Mouse (Mus musculus) erythroblast, embryonic 14.5 days (primary cell): ENCODE results near the gene Shkbp1. TPM values are rescaled to one million over a fixed set of nuclear protein-coding genes. Genes with fewer than 3 reads are reported as not detected.

Source experiments
- H3K27me3 ChIP-seq: 2 replicates; pipeline ENCODE4 v1.6.1; 2012; ENCODE audit warnings: inconsistent platforms; ENCODE audit not compliant: control insufficient read depth
- H3K36me3 ChIP-seq: 2 replicates; pipeline ENCODE4 v1.6.1; 2012; ENCODE audit warnings: mild to moderate bottlenecking, inconsistent platforms; ENCODE audit not compliant: control insufficient read depth
- H3K4me1 ChIP-seq: 2 replicates; pipeline ENCODE4 v1.6.1; 2012; ENCODE audit warnings: inconsistent platforms; ENCODE audit not compliant: control insufficient read depth
- H3K4me3 ChIP-seq: replicated peaks from 2 replicates; pipeline ENCODE3; 2012; ENCODE audit warnings: moderate library complexity, mild to moderate bottlenecking, inconsistent platforms
- H3K9me3 ChIP-seq: 2 replicates; pipeline ENCODE4 v1.6.1; 2012; ENCODE audit warnings: low read length, inconsistent platforms, mixed read lengths; ENCODE audit not compliant: control insufficient read depth
- GATA1 ChIP-seq: IDR thresholded peaks from 2 replicates; pipeline ENCODE4 v1.6.1; 2012; ENCODE audit warnings: low read length, inconsistent platforms, mixed read lengths
- TAL1 ChIP-seq: IDR thresholded peaks from 3 replicates; pipeline ENCODE4 v1.6.1; 2012; ENCODE audit warnings: low read length, inconsistent platforms, mixed read lengths
- polyA plus RNA-seq: library from polyadenylated mRNA; stranded (reverse); fragments of >175 nt; gene quantifications from 2 replicates; pipeline ENCODE4 v1.2.3, GENCODE M21; 2012

The Shkbp1 gene
- polyA plus RNA-seq, 1 experiment: 13.0 TPM

GRCm38 (mm10) chr7:27339114-27339513, 16.7 kb downstream of the Shkbp1 start:
- H3K4me1 ChIP-seq: peaks cover 12% of the 10 kb centered on the region
- TF ChIP-seq TAL1 (no peak), GATA1 (no peak)
- peaks cover 13% of the 10 kb centered on the region for H3K36me3 ChIP-seq
- peaks cover 63% of the 10 kb centered on the region for H3K27me3 ChIP-seq
- H3K9me3 ChIP-seq: peaks cover 3% of the 10 kb centered on the region; the same call in 1 of the 2 replicates
- H3K4me3 ChIP-seq: no peak overlapping the region

GRCm38 (mm10) chr7:27337175-27337853, 18.5 kb downstream of the Shkbp1 start, which contains the start of gene Ltbp4:
Gene Ltbp4 (minus strand): TSS chr7:27337692.
- Histone ChIP-seq H3K36me3 (peaks cover 2% of the 10 kb centered on the region; the same call in 1 of the 2 replicates), H3K9me3 (peaks cover 6% of the 10 kb centered on the region; the same call in 1 of the 2 replicates), H3K27me3 (peaks cover 81% of the 10 kb centered on the region), H3K4me3 (no peak within 1 kb of the TSS), H3K4me1 (peaks cover 22% of the 10 kb centered on the region)
- TF ChIP-seq TAL1: no peak
- TF ChIP-seq GATA1: no peak

GRCm38 (mm10) chr7:27335928-27336823, 19.6 kb downstream of the Shkbp1 start:
- no peak overlapping the region for H3K4me3 ChIP-seq
- H3K36me3 ChIP-seq: no peaks in the 10 kb centered on the region
- peaks cover 6% of the 10 kb centered on the region; the same call in 1 of the 2 replicates for H3K9me3 ChIP-seq
- TF ChIP-seq GATA1 (no peak), TAL1 (no peak)
- peaks cover 93% of the 10 kb centered on the region for H3K27me3 ChIP-seq
- H3K4me1 ChIP-seq: peaks cover 31% of the 10 kb centered on the region

GRCm38 (mm10) chr7:27335011-27335720, 20.7 kb downstream of the Shkbp1 start:
- Histone ChIP-seq H3K36me3 (no peaks in the 10 kb centered on the region), H3K4me3 (no peak overlapping the region), H3K9me3 (peaks cover 12% of the 10 kb centered on the region), H3K27me3 (peaks cover 98% of the 10 kb centered on the region), H3K4me1 (peaks cover 41% of the 10 kb centered on the region)
- no peak for TF ChIP-seq GATA1
- no peak for TF ChIP-seq TAL1

- H3K27me3 ChIP-seq: peaks cover 100% of the 10 kb centered on the region
Observed at GRCm38 (mm10) chr7:27334405-27334911, 21.4 kb downstream of the Shkbp1 start.

GRCm38 (mm10) chr7:27333316-27333941, 22.4 kb downstream of the Shkbp1 start:
- H3K36me3 ChIP-seq: no peaks in the 10 kb centered on the region
- H3K4me1 ChIP-seq: peaks cover 53% of the 10 kb centered on the region
- H3K4me3 ChIP-seq: no peak overlapping the region
- TF ChIP-seq TAL1 (no peak), GATA1 (no peak)
- H3K9me3 ChIP-seq: peaks cover 14% of the 10 kb centered on the region
- H3K27me3 ChIP-seq: peaks cover 100% of the 10 kb centered on the region

More at GRCm38 (mm10) chr7:27334405-27334911, 21.4 kb downstream of the Shkbp1 start:
- TF ChIP-seq GATA1 (no peak), TAL1 (no peak)
- H3K9me3 ChIP-seq: peaks cover 14% of the 10 kb centered on the region
- no peak overlapping the region for H3K4me3 ChIP-seq
- no peaks in the 10 kb centered on the region for H3K36me3 ChIP-seq
- peaks cover 48% of the 10 kb centered on the region for H3K4me1 ChIP-seq

GRCm38 (mm10) chr7:27332353-27333199, 23.2 kb downstream of the Shkbp1 start:
- no peak overlapping the region for H3K4me3 ChIP-seq
- peaks cover 51% of the 10 kb centered on the region for H3K4me1 ChIP-seq
- no peaks in the 10 kb centered on the region for H3K36me3 ChIP-seq
- TF ChIP-seq TAL1 (no peak), GATA1 (no peak)
- peaks cover 100% of the 10 kb centered on the region for H3K27me3 ChIP-seq
- H3K9me3 ChIP-seq: peaks cover 14% of the 10 kb centered on the region
